Mouse (Mus musculus): ENCODE measurements around the gene Ccdc33. TPM values are rescaled to one million over a fixed set of nuclear protein-coding genes. Genes with fewer than 3 reads are reported as not detected.

The Ccdc33 gene
- not detected in 2 replicates for polyA plus RNA-seq (2015; fragmentation: Nextera tagmentation; extraction: Ambion mirVana)

DNA sequence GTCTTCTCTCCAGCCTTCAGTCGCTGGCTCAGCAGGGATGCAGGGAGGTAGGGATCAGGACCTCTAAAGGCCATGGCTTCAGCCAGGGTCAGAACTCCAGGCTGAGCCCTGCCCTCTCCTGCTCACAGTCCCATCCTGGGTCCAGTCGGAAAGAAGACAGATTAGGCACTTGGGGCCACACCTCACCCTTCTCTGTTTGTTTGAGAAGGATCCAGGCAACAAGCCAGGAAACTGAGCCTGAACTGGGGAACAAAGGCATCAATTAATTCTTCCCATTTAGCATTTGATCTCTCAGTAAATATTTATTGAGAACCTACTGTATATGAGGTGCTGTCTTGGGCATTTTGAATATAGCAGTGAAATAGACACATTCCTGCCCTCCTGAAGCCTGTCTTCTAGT, at the start of gene Ccdc33:
Ccdc33 (minus strand) TSS at position 153 of the 400 bp plus-strand sequence.
- 27% methylated on average over 2 of the region's 2 CpGs for WGBS
- Histone ChIP-seq H3K4me3 (no peak within 1 kb of the TSS), H3K9ac (no peak within 1 kb of the TSS), H3K9me3 (no peaks in the 10 kb centered on the region), H3K27ac (no peak within 1 kb of the TSS), H3K27me3 (0 out of 2 replicates have a peak, but pooled peaks cover 2% of the 10 kb centered on the region), H3K36me3 (no peaks in the 10 kb centered on the region), H3K4me2 (no peak within 1 kb of the TSS), H3K4me1 (peaks cover 29% of the 10 kb centered on the region)
- ATAC-seq (ENCODE audit: insufficient number of reproducible peaks, low FRiP score, low TSS enrichment, low read depth), result no peak

DNA sequence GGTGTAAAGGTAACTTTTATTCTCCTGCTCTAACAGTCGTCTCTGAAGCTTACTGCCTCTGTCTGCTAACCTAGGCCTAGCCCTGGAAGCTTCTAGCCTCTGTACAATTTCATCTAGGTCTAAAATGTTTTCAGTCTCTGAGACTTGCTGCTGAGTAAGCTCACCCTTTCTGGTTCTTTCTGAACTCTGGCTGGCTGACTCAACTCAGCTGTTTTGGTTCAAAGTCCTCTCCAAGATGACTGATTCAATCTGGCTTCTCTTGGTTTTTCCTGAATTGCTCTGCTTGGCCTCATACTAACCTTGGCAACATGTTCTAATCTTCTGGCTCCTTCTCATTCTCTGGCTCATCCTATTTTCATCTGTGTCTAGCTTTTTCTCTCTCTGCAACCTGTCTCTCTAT, 47.2 kb upstream of the Ccdc33 start:
- no peak for ATAC-seq (ENCODE audit: insufficient number of reproducible peaks, low FRiP score, low TSS enrichment, low read depth)
- Histone ChIP-seq H3K27ac (no peak overlapping the region), H3K36me3 (no peaks in the 10 kb centered on the region), H3K4me1 (peaks cover 9% of the 10 kb centered on the region; the same call in 1 of the 2 replicates), H3K4me2 (no peak overlapping the region), H3K4me3 (no peak overlapping the region), H3K9me3 (no peaks in the 10 kb centered on the region), H3K9ac (no peak overlapping the region), H3K27me3 (no peaks in the 10 kb centered on the region)
- 81% methylated on average over 1 of the region's 1 CpGs for WGBS

DNA sequence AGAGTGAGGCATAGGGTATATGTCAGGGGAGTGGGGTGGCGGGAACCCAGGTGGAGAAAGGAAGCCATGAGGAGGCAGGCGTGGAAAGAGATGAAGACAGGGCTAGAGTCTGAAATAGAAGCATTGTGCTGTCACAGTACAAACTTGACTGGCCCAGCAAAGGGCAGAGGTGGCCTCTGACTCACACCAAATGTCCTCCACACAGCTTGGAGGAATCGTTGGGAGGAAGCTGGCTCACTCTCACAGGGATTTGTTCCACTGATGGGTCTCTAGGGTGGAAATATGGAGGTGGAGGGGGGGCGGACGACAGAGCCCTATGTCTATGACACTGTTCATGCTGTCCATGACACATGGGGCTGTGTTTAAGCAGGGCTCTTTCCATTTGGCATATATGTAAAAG, 44.5 kb upstream of the Ccdc33 start:
- Histone ChIP-seq H3K27ac (no peak overlapping the region), H3K4me2 (no peak overlapping the region), H3K9ac (no peak overlapping the region), H3K4me1 (peaks cover 26% of the 10 kb centered on the region), H3K4me3 (no peak overlapping the region), H3K9me3 (no peaks in the 10 kb centered on the region), H3K27me3 (no peaks in the 10 kb centered on the region), H3K36me3 (no peaks in the 10 kb centered on the region)
- 65% methylated on average over 5 of the region's 5 CpGs for WGBS
- ATAC-seq (ENCODE audit: insufficient number of reproducible peaks, low FRiP score, low TSS enrichment, low read depth), result no peak

DNA sequence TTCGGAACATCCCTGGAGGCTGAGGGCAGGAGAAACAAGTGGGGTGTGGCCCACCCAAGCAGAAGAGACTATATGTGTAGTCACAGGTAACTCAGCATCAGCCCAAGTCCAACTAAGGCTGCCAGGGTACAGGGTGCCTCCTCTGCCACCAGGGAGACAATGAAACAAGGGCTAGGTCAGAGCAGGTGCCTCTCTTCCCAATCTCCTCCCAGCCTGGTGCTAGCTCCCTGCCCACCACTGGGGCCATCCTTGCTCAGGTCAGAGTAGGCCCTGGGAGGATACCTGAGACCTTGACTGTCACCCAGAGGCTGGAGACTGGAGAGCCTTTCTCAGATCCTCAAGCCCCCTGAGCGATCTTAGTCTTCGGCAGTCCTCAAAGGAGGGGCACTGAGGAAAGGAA, 43.5 kb upstream of the Ccdc33 start:
- WGBS, result 76% methylated on average over 3 of the region's 3 CpGs
- H3K4me1 ChIP-seq, result peaks cover 34% of the 10 kb centered on the region
- no peak overlapping the region for H3K4me3 ChIP-seq
- H3K27me3 ChIP-seq, result no peaks in the 10 kb centered on the region
- H3K36me3 ChIP-seq, result no peaks in the 10 kb centered on the region
- no peak overlapping the region for H3K4me2 ChIP-seq
- H3K9me3 ChIP-seq, result no peaks in the 10 kb centered on the region
- ATAC-seq (ENCODE audit: insufficient number of reproducible peaks, low FRiP score, low TSS enrichment, low read depth), result no peak
- H3K27ac ChIP-seq, result no peak overlapping the region
- no peak overlapping the region for H3K9ac ChIP-seq

DNA sequence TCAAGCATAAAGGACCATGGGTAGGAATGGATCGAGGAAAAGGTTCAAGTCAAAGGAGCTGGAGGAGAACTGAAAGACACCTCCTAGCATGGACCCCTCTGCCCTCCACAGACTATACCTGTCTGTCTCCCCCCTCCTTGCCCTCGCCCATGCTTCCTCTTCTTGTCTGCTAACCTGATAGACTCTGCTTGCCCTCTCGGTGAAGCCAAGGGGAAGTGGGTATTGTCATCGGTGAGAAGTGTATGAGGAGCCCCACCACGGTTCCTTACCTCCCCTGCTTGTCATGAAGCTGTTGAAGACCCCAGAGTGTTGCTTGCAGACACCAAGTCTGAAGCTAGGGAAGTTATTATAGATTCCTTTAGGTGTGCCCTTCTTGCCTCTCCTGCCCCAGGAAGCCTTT, 41.7 kb upstream of the Ccdc33 start:
- H3K9me3 ChIP-seq, result no peaks in the 10 kb centered on the region
- H3K4me3 ChIP-seq, result no peak overlapping the region
- no peak for ATAC-seq (ENCODE audit: insufficient number of reproducible peaks, low FRiP score, low TSS enrichment, low read depth)
- H3K4me2 ChIP-seq, result no peak overlapping the region
- no peak overlapping the region for H3K9ac ChIP-seq
- no peaks in the 10 kb centered on the region for H3K27me3 ChIP-seq
- no peaks in the 10 kb centered on the region for H3K36me3 ChIP-seq
- H3K4me1 ChIP-seq, result peaks cover 53% of the 10 kb centered on the region
- 82% methylated on average over 5 of the region's 5 CpGs for WGBS
- H3K27ac ChIP-seq, result peak overlapping the region; percentile 98

DNA sequence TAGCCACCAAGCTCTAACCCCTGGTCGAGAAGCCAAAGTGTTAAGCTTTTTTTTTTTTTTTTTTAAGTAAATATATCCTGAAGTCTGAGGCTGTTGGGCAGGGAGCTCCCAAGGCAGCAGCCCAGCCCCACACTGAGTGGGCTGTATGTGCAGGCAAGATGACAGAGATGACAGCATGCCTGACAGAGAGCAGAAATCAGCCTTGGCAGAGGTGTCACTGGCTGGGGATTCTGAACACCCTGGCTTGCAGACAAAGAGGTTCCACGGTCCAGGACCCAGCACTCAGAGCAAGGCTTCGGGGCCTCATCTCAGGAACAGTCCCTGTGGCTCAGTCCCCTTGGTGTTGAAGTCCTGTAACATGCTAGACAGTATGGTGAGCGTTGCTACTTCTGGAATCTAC, 41.2 kb upstream of the Ccdc33 start:
- H3K4me2 ChIP-seq, result peak overlapping the region; percentile 74; the same call in 1 of the 2 replicates
- ATAC-seq (ENCODE audit: insufficient number of reproducible peaks, low FRiP score, low TSS enrichment, low read depth), result no peak
- no peak overlapping the region for H3K4me3 ChIP-seq
- H3K36me3 ChIP-seq, result no peaks in the 10 kb centered on the region
- H3K9me3 ChIP-seq, result no peaks in the 10 kb centered on the region
- H3K27ac ChIP-seq, result peak overlapping the region; percentile 98
- no peak overlapping the region for H3K9ac ChIP-seq
- no peaks in the 10 kb centered on the region for H3K27me3 ChIP-seq
- 37% methylated on average over 4 of the region's 4 CpGs for WGBS
- H3K4me1 ChIP-seq, result peaks cover 57% of the 10 kb centered on the region

DNA sequence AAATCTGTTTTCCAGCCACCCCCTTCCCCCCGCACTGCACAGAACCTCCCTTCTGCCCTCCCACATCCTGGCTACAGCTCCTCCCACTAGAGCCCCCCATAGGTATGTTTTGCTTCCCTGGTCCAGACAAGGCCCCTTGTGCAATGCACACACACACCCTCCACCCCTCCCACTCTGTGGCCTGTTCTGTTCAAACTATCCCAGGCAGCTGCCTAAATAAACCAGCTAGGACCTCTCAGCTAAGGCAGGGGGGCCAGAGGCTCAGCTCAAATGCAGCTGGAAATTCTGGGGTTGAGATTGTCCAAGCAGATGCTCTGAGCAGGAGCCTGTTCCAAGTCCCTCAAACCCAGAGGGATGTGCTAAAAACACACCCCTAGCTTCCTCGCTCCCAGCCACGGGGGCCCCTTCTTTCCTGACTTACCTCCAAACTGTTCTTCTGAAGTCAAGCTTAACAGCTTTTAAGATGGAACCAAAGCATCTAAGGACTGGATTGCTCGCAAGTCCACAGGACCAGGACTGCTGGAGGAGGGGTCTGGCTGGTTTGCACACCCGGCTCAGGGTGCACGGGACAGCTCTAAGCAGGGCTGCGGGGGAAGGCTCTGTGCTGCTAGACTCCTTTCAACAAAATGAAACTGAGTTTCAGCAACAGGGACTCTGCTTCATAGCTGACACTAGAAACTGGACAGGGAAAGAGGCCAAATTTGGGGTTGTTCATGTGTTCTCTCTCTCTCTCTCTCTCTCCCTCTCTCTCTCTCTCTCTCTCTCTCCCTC, 40.1 kb upstream of the Ccdc33 start:
- WGBS, result 11% methylated on average over 7 of the region's 7 CpGs
- no peaks in the 10 kb centered on the region for H3K9me3 ChIP-seq
- peaks cover 69% of the 10 kb centered on the region for H3K4me1 ChIP-seq

DNA sequence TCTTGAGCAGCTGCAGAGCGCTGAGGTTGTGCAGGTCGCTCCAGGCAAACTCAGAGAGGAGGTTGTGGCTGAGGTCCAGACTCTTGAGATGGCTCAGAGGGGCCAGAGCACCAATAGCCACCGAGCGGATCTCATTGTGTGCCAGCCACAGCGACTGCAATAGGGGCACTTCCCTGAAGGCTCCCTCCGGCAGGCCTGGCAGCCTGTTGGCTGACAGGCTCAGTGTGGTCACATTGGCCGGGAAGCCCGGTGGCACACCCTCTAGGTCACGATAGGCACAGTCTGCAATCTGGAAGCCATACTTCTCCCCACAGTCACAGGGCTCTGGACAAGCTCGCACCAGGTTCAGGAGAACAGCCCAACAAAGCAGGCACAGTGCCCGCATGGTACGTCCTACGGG, 39.2 kb upstream of the Ccdc33 start:
- Histone ChIP-seq H3K4me2 (peak overlapping the region; percentile 74), H3K27me3 (no peaks in the 10 kb centered on the region), H3K9ac (peak overlapping the region; percentile 48; the same call in 1 of the 2 replicates), H3K4me1 (peaks cover 74% of the 10 kb centered on the region), H3K27ac (peak overlapping the region; percentile 98), H3K9me3 (no peaks in the 10 kb centered on the region), H3K36me3 (no peaks in the 10 kb centered on the region), H3K4me3 (peak overlapping the region; percentile 38)
- ATAC-seq (ENCODE audit: insufficient number of reproducible peaks, low FRiP score, low TSS enrichment, low read depth), result no peak
- 53% methylated on average over 13 of the region's 13 CpGs for WGBS

More for the DNA sequence above, 40.1 kb upstream of the Ccdc33 start:
- Histone ChIP-seq H3K36me3 (no peaks in the 10 kb centered on the region), H3K4me2 (peak overlapping the region; percentile 74), H3K9ac (0 out of 2 replicates have a peak overlapping the region, but pooled peaks have one; percentile 7), H3K4me3 (peak overlapping the region; percentile 38), H3K27ac (peak overlapping the region; percentile 98), H3K27me3 (no peaks in the 10 kb centered on the region)
- peak; percentile 93 for ATAC-seq (ENCODE audit: insufficient number of reproducible peaks, low FRiP score, low TSS enrichment, low read depth)

DNA sequence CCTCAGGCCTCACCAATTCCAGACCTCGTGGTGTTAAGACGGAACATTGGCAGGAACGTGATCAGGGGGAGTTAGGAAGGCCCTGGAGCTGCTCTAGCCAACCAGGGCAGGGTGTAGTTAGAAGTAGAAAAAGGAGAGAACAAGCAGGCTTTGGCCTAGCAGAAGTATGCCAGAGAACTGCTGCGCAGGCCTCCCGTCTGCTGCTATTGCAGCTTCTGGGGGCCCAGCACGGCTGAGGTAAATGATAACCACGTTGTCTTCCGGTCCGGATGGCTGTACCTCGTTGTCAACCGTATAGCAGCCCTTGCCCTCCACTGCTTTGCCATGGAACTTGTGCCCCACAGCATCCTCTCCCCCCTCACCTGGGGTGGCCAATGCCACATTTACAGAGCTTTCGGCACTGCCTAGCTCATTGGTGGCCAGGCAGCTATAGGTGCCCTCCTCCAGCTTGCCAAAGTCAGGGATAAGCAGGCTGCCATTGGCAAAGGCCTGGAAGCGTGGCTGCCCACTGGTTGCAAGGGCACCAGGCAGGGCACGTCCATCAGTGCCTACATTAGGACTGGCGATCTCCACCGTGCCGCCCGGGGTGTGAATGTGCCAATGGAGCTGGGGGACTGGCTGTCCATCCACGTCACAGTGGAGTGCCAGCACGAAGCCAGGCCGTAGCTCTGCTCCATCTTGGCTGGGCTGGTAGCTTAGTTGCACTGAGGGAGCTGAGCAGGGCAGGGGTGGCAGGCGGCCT, 38.4 kb upstream of the Ccdc33 start:
- Histone ChIP-seq H3K27me3 (no peaks in the 10 kb centered on the region), H3K27ac (peak overlapping the region; percentile 98), H3K9me3 (no peaks in the 10 kb centered on the region), H3K4me2 (peak overlapping the region; percentile 74), H3K9ac (peak overlapping the region; percentile 29; the same call in 1 of the 2 replicates), H3K4me1 (peaks cover 79% of the 10 kb centered on the region), H3K4me3 (peak overlapping the region; percentile 38), H3K36me3 (no peaks in the 10 kb centered on the region)
- no peak for ATAC-seq (ENCODE audit: insufficient number of reproducible peaks, low FRiP score, low TSS enrichment, low read depth)
- WGBS, result 75% methylated on average over 22 of the region's 22 CpGs

DNA sequence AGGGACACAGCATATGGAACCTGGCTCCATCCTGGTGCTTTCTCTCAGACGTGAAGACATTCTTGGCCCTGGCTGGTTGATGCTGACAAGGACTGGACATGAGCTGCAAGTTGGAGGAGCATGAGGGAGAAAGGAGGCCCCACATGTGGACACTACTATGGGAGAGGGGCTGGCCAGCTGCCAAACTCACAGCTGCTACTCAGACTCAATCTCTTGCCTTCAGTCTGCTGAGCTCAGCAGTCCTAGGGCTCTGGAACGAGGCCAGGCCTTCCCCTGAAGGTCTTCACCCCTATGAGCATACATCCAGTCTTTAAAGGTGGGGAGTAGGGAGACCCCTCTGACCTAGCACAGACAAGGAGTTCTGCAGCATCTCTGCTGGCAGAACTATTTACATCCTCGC, 36.7 kb upstream of the Ccdc33 start:
- ATAC-seq (ENCODE audit: insufficient number of reproducible peaks, low FRiP score, low TSS enrichment, low read depth), result no peak
- Histone ChIP-seq H3K9me3 (no peaks in the 10 kb centered on the region), H3K4me2 (peak overlapping the region; percentile 74), H3K4me1 (peaks cover 77% of the 10 kb centered on the region), H3K4me3 (0 out of 2 replicates have a peak overlapping the region, but pooled peaks have one; percentile 12), H3K9ac (no peak overlapping the region), H3K27me3 (no peaks in the 10 kb centered on the region), H3K36me3 (no peaks in the 10 kb centered on the region; the same call in 1 of the 2 replicates), H3K27ac (peak overlapping the region; percentile 28; the same call in 1 of the 2 replicates)
- 26% methylated on average over 3 of the region's 3 CpGs for WGBS

DNA sequence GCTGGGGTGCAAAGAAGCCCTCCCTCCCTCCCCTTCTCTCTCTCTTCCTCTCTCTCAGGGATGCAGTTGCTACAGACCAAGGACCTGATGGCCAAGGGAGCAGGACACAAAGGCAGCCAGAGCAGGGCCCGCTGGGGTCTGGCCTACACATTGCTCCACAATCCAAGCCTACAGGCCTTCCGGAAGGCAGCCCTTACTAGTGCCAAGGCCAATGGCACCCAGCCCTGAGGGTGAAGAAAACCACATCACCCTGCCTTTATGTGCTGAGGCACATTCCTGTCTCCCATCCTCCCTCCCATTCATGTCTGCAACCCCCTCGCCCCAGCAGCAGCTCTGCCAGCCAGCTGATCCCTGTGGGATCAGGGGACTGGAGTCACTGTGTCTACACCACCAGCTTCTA, 34.5 kb upstream of the Ccdc33 start:
- WGBS, result 59% methylated on average over 3 of the region's 3 CpGs
- H3K36me3 ChIP-seq, result no peaks in the 10 kb centered on the region; the same call in 1 of the 2 replicates
- peak overlapping the region; percentile 19 for H3K4me2 ChIP-seq
- no peaks in the 10 kb centered on the region for H3K27me3 ChIP-seq
- peaks cover 62% of the 10 kb centered on the region for H3K4me1 ChIP-seq
- no peak for ATAC-seq (ENCODE audit: insufficient number of reproducible peaks, low FRiP score, low TSS enrichment, low read depth)
- peak overlapping the region; percentile 87 for H3K27ac ChIP-seq
- no peak overlapping the region for H3K9ac ChIP-seq
- no peak overlapping the region for H3K4me3 ChIP-seq
- H3K9me3 ChIP-seq, result no peaks in the 10 kb centered on the region

Data from limb, embryonic 15.5 days (tissue).